Mouse (Mus musculus): ENCODE results near the gene Slc2a10.

The Slc2a10 gene

DNA sequence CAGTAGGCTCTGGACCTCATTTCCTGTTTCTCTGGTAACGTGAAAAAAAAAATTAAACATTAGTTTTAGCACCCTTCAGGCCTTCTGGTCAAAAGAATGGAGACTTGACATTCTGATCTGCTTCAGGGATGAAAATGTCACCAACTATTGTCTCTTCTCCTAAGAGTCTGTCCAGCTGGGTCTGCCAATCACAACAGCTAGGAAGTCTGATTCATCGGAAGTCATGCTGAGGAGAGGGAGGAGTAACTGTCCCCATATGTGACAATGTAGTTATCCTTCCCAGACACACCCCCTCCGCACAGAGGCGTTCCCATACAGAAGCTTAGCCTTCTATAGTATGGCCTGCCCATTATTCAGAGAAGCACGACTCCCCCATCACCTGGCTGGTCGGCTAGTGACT lies 65.3 kb downstream of the Slc2a10 start:
- TF ChIP-seq GATA4 (IDR thresholded peaks at IDR 0.05; ENCODE audit: insufficient replicate concordance, low read length), result no peak

All from liver, adult (tissue).